Mouse (Mus musculus) embryo, embryonic 11.5 days (tissue): ENCODE results near the gene Gcgr.

Source experiments
- DNase-seq: peaks from one replicate; pipeline ENCODE4 v3.0.0-alpha.2; 2012; ENCODE audit warnings: low read depth, low spot score

Gcgr gene

DNA sequence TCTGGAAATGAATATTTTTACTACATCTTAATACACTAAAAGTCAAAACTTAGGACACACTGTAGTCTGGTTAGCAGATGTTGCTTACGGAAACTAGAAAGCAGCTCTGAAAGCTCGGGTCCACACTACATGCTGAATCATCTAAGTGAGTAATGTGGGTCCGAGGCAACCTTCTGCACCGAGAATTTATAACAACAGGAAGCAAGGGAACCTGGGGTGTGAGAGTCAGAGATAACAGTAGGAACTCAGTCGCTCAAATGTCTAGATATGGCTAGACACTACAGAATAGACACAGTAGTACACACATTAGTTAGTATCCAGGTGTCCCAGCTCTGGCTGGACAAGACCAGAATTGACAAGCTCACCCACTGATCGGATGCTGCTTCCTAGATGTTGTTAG, 58.0 kb downstream of the Gcgr start:
- DNase-seq = no peak
